Mouse (Mus musculus): ENCODE results near the gene Rras2. TPM values are rescaled to one million over a fixed set of nuclear protein-coding genes. Genes with fewer than 3 reads are reported as not detected.

Gene Rras2
- polyA plus RNA-seq, 1 experiment = 21.2 TPM

DNA sequence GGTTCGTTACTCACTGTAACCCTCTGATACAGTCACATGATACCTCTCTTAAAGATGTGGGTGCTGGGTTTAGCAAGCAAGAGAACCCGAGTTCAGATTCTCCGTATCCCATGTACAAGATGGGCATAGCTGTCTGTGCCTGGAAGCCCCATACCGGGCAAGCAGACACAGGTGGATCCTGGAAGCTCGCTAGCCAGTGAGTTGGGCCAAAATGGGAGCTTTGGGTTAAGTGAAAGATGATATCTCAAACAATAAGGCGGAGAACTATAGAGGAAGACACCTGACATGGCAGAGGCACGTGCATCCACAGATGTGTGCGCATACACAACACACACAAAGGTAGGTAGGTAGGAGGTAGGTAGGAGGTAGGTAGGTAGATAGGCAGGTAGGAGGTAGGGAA is 90.7 kb downstream of the Rras2 start:
- Histone ChIP-seq H3K4me3 (ENCODE audit: insufficient read depth, low read length) (no peak overlapping the region), H3K4me1 (ENCODE audit: control insufficient read depth, insufficient read depth, low read length) (no peaks in the 10 kb centered on the region), H3K27ac (ENCODE audit: insufficient read depth, low read length) (no peak overlapping the region)
- TF ChIP-seq POLR2A (IDR thresholded peaks at IDR 0.05; ENCODE audit: extremely low read depth, insufficient read depth, low read length) = no peak
- TF ChIP-seq CTCF (IDR thresholded peaks at IDR 0.05; ENCODE audit: extremely low read depth, insufficient read depth, low read length) = no peak

DNA sequence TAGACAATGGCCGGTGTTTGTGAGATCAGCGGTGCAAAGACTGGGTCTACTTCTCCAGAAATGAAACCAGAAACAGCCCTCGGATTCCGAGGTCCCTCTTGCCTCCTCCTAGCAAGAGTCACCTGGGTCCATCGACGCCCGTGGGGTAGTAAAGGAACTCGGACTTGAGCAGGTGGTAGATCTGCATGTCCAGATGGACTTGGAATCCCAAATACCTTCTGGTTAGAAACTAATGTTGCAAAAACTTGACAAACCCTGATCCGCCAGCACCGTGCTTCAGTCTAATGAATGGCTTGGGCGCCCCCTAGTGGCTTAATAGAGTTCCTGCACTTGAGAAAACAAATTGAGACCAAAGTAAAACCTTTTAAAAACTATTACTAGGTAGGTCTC is 96.9 kb downstream of the Rras2 start:
- Histone ChIP-seq H3K4me3 (ENCODE audit: insufficient read depth, low read length) (peak overlapping the region; percentile 27), H3K4me1 (ENCODE audit: control insufficient read depth, insufficient read depth, low read length) (no peaks in the 10 kb centered on the region), H3K27ac (ENCODE audit: insufficient read depth, low read length) (no peak overlapping the region)
- TF ChIP-seq CTCF (IDR thresholded peaks at IDR 0.05; ENCODE audit: extremely low read depth, insufficient read depth, low read length) = peak; percentile 80
- TF ChIP-seq POLR2A (IDR thresholded peaks at IDR 0.05; ENCODE audit: extremely low read depth, insufficient read depth, low read length) = no peak

DNA sequence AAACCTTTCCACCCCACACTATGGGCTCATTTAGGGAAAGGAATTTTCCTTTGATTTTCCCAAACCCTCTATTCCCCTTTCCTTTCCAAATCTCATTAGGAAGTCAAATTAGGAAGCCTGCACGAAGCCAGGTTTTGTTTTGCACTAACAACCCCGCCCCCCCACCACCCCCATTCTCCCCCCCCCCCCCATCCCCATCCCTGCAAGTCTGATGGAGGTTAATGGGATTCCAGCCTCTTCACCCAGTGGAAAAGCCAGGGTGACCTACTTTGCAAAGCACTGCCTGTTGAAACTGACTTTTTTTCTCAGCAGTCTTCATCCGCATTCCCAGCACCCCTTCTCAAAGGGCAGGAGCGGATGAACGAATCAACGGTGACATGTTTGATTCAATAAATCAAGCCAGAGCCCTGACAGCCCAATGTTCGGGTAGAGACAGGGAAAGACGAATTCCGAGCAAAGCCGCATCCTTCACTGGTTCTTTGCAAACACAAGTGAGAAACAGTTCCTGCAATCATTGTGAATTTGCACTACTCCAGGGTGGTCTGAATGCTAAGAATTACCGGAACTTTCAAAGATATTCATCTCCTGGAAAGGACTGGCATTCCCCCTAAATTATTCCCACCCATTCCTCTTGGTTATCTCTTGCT is 97.4 kb downstream of the Rras2 start:
- H3K4me3 ChIP-seq (ENCODE audit: insufficient read depth, low read length) = peak overlapping the region; percentile 27
- no peak overlapping the region for H3K27ac ChIP-seq (ENCODE audit: insufficient read depth, low read length)
- TF ChIP-seq CTCF (IDR thresholded peaks at IDR 0.05; ENCODE audit: extremely low read depth, insufficient read depth, low read length) (no peak), POLR2A (IDR thresholded peaks at IDR 0.05; ENCODE audit: extremely low read depth, insufficient read depth, low read length) (no peak)
- no peaks in the 10 kb centered on the region for H3K4me1 ChIP-seq (ENCODE audit: control insufficient read depth, insufficient read depth, low read length)

DNA sequence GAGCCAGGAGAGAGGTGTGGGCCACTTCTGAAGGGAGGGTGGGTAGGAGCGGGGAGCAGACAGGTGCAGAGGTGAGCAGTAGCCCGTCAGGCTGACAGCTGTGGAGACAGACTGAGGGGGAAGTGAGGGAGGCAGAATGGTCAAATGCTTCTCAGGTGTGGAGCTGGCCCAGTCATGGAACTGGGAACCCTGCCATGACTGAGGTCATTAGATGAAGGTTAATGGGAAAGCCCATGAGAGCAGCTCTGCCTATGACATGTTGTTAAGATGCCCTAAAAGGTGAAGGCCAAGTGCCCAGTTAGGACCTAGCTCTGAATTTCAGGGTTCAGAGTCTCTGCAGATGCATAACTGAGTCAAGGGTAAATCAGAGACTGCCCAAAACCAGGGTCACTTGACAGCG is 98.7 kb downstream of the Rras2 start:
- no peak for TF ChIP-seq CTCF (IDR thresholded peaks at IDR 0.05; ENCODE audit: extremely low read depth, insufficient read depth, low read length)
- no peak for TF ChIP-seq POLR2A (IDR thresholded peaks at IDR 0.05; ENCODE audit: extremely low read depth, insufficient read depth, low read length)
- Histone ChIP-seq H3K27ac (ENCODE audit: insufficient read depth, low read length) (no peak overlapping the region), H3K4me3 (ENCODE audit: insufficient read depth, low read length) (no peak overlapping the region), H3K4me1 (ENCODE audit: control insufficient read depth, insufficient read depth, low read length) (no peaks in the 10 kb centered on the region)

DNA sequence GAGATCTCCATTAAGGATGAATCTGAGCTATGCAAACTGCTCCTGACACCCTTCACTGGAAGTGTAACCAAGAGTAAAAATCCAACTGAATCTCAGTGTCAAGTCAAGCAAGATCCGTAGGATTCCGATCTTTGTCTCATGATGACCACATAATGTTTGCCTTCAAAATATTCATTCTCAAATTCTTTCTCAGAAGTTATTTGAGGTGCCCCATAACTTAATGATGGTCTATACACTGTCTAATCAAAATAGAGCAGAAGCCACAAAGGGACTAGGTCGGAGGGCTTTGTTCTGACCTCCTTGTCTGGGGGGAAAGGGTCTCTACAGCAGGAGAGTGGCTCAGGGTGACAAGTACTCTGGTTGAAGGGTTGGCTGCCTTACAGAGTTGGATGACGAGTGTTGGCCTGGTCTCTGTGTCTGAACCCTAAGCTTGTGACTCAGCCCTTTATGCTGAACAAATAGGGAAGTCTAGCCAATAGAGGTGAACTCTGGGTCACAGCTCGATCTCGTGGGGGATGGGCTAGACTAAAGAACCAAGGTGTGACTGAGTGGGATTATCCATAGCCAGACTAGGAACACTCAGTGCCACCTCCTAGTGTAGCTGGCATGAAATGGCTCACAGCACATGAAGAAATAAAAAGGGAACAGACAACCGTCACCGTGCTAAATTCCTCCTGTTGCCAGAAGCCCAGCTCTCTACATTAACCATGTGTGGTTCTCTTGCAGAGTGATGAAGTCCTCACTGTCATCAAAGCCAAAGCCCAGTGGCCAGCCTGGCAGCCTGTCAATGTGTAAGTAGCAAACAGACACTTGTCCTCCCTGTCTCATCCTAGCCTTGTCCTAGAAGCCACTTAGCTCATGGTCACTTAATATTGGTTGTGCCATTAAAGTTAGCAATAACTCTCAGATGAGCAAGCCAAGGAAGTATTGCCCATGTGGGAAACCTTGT is 101.3 kb downstream of the Rras2 start:
- no peaks in the 10 kb centered on the region for H3K4me1 ChIP-seq (ENCODE audit: control insufficient read depth, insufficient read depth, low read length)
- H3K4me3 ChIP-seq (ENCODE audit: insufficient read depth, low read length) = no peak overlapping the region
- TF ChIP-seq POLR2A (IDR thresholded peaks at IDR 0.05; ENCODE audit: extremely low read depth, insufficient read depth, low read length) (no peak), CTCF (IDR thresholded peaks at IDR 0.05; ENCODE audit: extremely low read depth, insufficient read depth, low read length) (no peak)
- no peak overlapping the region for H3K27ac ChIP-seq (ENCODE audit: insufficient read depth, low read length)

DNA sequence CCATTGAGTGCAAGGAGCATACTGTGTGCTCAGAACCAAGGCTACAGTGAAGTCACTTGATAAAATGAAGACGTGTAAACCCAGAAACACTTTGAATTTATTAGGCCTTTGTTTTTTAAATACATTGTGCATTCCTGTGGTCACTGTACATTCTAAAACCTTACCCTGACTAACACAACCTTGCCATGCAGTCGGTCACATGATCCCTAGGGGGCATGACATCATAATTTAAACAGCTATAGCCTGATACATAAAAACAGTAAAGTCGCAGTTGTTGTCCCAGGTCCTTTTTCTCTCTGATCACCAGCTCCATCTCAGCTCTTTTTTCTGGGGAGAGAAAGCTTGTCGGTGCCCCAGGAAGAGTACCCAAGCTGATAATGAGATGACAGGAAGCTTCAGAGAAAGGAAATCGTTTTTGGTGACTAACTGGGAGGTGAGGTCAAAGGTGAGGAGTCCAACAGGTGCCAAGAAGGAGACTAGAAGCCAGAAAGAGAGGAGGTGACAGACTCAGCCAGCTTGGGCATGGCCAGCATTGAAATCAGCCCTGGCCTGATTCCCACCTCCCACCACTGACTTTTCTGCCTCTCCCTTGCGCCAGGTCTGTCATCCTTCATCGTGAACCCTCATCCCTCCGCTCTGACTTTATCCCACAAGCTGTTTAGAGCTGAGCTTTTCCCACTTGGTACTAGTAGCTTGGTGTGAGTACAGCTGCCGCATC is 105.7 kb downstream of the Rras2 start:
- H3K4me3 ChIP-seq (ENCODE audit: insufficient read depth, low read length) = no peak overlapping the region
- no peak overlapping the region for H3K27ac ChIP-seq (ENCODE audit: insufficient read depth, low read length)
- H3K4me1 ChIP-seq (ENCODE audit: control insufficient read depth, insufficient read depth, low read length) = no peaks in the 10 kb centered on the region
- TF ChIP-seq POLR2A (IDR thresholded peaks at IDR 0.05; ENCODE audit: extremely low read depth, insufficient read depth, low read length) = no peak
- TF ChIP-seq CTCF (IDR thresholded peaks at IDR 0.05; ENCODE audit: extremely low read depth, insufficient read depth, low read length) = no peak

DNA sequence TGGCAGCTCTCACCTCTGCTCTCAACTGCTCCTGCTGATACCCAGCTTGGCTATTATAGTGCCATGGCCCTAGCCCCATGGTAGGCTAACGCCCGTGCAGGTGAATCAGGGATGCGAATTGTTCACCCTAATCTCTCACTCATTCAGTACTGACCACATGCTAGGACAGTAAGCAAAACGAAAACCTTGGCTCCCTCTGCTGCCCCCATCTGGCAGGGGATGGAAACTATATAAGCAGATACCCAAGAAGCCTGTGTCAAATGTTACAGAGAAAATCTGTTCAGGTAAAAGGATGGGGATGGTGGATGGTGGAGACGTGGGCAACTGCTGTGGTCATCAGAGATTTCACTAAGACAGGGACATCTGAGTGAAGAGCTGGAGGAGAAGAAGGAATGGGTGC is 110.0 kb downstream of the Rras2 start:
- no peaks in the 10 kb centered on the region for H3K4me1 ChIP-seq (ENCODE audit: control insufficient read depth, insufficient read depth, low read length)
- H3K27ac ChIP-seq (ENCODE audit: insufficient read depth, low read length) = no peak overlapping the region
- TF ChIP-seq CTCF (IDR thresholded peaks at IDR 0.05; ENCODE audit: extremely low read depth, insufficient read depth, low read length) (peak; percentile 59), POLR2A (IDR thresholded peaks at IDR 0.05; ENCODE audit: extremely low read depth, insufficient read depth, low read length) (no peak)
- H3K4me3 ChIP-seq (ENCODE audit: insufficient read depth, low read length) = no peak overlapping the region

DNA sequence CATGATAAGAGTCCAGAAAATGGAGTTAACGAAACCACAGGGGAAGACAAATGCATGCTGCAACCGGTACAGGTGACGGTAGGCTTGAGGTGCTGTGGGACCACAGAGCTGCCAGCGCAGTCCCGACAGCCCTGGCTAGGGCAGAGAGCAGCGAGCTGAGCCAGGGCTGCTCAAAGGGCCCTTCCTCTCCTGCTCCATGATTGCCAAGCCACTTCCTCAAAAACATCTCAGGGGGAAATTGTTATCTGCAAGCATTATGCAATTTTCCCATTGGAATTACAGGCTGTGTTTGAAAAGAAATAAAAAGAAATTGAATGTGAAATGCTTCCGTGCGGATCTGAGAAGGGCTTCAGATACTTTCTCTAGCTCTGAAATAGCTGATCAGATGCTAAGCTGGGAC is 111.1 kb downstream of the Rras2 start:
- no peaks in the 10 kb centered on the region for H3K4me1 ChIP-seq (ENCODE audit: control insufficient read depth, insufficient read depth, low read length)
- H3K27ac ChIP-seq (ENCODE audit: insufficient read depth, low read length) = no peak overlapping the region
- H3K4me3 ChIP-seq (ENCODE audit: insufficient read depth, low read length) = no peak overlapping the region
- no peak for TF ChIP-seq POLR2A (IDR thresholded peaks at IDR 0.05; ENCODE audit: extremely low read depth, insufficient read depth, low read length)
- TF ChIP-seq CTCF (IDR thresholded peaks at IDR 0.05; ENCODE audit: extremely low read depth, insufficient read depth, low read length) = no peak

DNA sequence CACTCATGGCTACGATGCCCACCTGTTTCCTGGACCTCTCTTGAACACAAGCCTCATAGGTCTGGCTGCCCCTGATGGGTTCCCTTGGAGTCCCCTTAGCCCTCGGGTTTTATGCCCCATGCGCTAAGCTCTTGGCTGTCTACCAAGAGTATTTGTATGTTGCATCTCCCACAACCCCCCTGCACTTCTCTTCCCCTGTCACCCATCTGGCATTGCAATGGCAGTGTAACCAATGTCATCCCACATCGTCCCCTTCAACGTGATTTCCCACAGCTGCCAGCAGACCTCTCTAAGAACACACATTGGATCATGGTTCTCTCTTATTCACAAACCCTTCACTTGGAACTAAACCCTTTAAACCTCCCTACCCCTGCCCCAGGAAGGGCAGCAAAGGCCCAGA is 112.1 kb downstream of the Rras2 start:
- H3K27ac ChIP-seq (ENCODE audit: insufficient read depth, low read length) = no peak overlapping the region
- H3K4me1 ChIP-seq (ENCODE audit: control insufficient read depth, insufficient read depth, low read length) = no peaks in the 10 kb centered on the region
- no peak for TF ChIP-seq CTCF (IDR thresholded peaks at IDR 0.05; ENCODE audit: extremely low read depth, insufficient read depth, low read length)
- no peak for TF ChIP-seq POLR2A (IDR thresholded peaks at IDR 0.05; ENCODE audit: extremely low read depth, insufficient read depth, low read length)
- H3K4me3 ChIP-seq (ENCODE audit: insufficient read depth, low read length) = no peak overlapping the region
